Mouse (Mus musculus) urinary bladder, postnatal 36 days (tissue): ENCODE results near the gene Dpyd.

Experiments
- DNase-seq, 2 experiments: peaks; one replicate each; pipeline ENCODE4 v3.0.0; 2022; ENCODE audit warnings: low spot score in 2 of 2, mixed read lengths in 1 of 2

Gene Dpyd

GRCm38 (mm10) chr3:118561554-118562310, at the start of gene Dpyd:
Gene Dpyd, plus strand, starts transcription at chr3:118562129.
- DNase-seq = peak; percentile 62 to 81

- no peak for DNase-seq
Measured at GRCm38 (mm10) chr3:118537676-118538075, 24.3 kb upstream of the Dpyd start.

GRCm38 (mm10) chr3:118541766-118542165, 20.2 kb upstream of the Dpyd start:
- no peak for DNase-seq

- DNase-seq = no peak
Measured at GRCm38 (mm10) chr3:118547551-118548210, 14.2 kb upstream of the Dpyd start.

GRCm38 (mm10) chr3:118557605-118558004, 4.3 kb upstream of the Dpyd start:
- DNase-seq = peak in 1 of 2 experiments; percentile 10

- no peak for DNase-seq
Measured at GRCm38 (mm10) chr3:118559936-118560335, 2.0 kb upstream of the Dpyd start.

- peak in 1 of 2 experiments; percentile 3 for DNase-seq
Measured at GRCm38 (mm10) chr3:118562311-118562671, 362 bp downstream of the Dpyd start.

- DNase-seq = peak in 1 of 2 experiments; percentile 2
Measured at GRCm38 (mm10) chr3:118566779-118567178, 4.8 kb downstream of the Dpyd start.

- DNase-seq = no peak
Measured at GRCm38 (mm10) chr3:118570197-118570596, 8.3 kb downstream of the Dpyd start.

- no peak for DNase-seq
Measured at GRCm38 (mm10) chr3:118590559-118590958, 28.6 kb downstream of the Dpyd start.

GRCm38 (mm10) chr3:118594864-118595263, 32.9 kb downstream of the Dpyd start:
- DNase-seq = no peak

- no peak for DNase-seq
Measured at GRCm38 (mm10) chr3:118595693-118596092, 33.8 kb downstream of the Dpyd start.

GRCm38 (mm10) chr3:118601689-118602640, 40.0 kb downstream of the Dpyd start:
- DNase-seq = no peak

- peak in 1 of 2 experiments; percentile 2 for DNase-seq
Measured at GRCm38 (mm10) chr3:118608708-118609107, 46.8 kb downstream of the Dpyd start.

- DNase-seq = no peak
Measured at GRCm38 (mm10) chr3:118626455-118627375, 64.8 kb downstream of the Dpyd start.

GRCm38 (mm10) chr3:118629737-118630136, 67.8 kb downstream of the Dpyd start:
- DNase-seq = no peak

GRCm38 (mm10) chr3:118646024-118646570, 84.2 kb downstream of the Dpyd start:
- DNase-seq = no peak

GRCm38 (mm10) chr3:118663987-118664692, 102.2 kb downstream of the Dpyd start:
- peak in 1 of 2 experiments; percentile 10 for DNase-seq

- no peak for DNase-seq
Measured at GRCm38 (mm10) chr3:118674121-118674745, 112.3 kb downstream of the Dpyd start.
